Mouse (Mus musculus) kidney, postnatal 0 days (tissue): Measurements from ENCODE around the gene Maco1. TPM values are rescaled to one million over a fixed set of nuclear protein-coding genes. Genes with fewer than 3 reads are reported as not detected.
"Not testable (repeated sequence)": the region's sequence is repeated elsewhere in the genome, so short reads cannot be mapped to it uniquely, and the experiment has no call there.

Experiments
- ATAC-seq: fragments of 200-750 bp; cut with Nextera tagmentation; replicated peaks from 2 replicates; pipeline ENCODE4 v1.8.0; 2017; ENCODE audit warnings: low read depth, moderate number of reproducible peaks, moderate TSS enrichment, moderate library complexity; ENCODE audit not compliant: low FRiP score
- DNase-seq: peaks from one replicate; pipeline ENCODE4 v3.0.0-alpha.2; 2016; ENCODE audit warnings: low spot score
- H3K27ac ChIP-seq: fragments of 300-500 bp; sonication (generic); 2 replicates; pipeline ENCODE4 v1.5.1; 2014; ENCODE audit warnings: mild to moderate bottlenecking
- H3K27me3 ChIP-seq: fragments of 300-500 bp; sonication (generic); 2 replicates; pipeline ENCODE4 v1.6.1; 2014; ENCODE audit warnings: low read length, mixed read lengths; ENCODE audit not compliant: insufficient read depth
- H3K36me3 ChIP-seq: fragments of 300-500 bp; sonication (generic); 2 replicates; pipeline ENCODE4 v1.6.1; 2014; ENCODE audit warnings: low read length, mixed read lengths; ENCODE audit not compliant: insufficient read depth
- H3K4me1 ChIP-seq: fragments of 300-500 bp; sonication (generic); replicated peaks from 2 replicates; pipeline ENCODE4 v1.6.1; 2014; ENCODE audit warnings: antibody characterized with exemption, low read length, mixed read lengths; ENCODE audit not compliant: insufficient read depth
- H3K4me2 ChIP-seq: fragments of 300-500 bp; sonication (generic); 2 replicates; pipeline ENCODE4 v1.6.1; 2014; ENCODE audit warnings: mild to moderate bottlenecking, low read length, moderate library complexity, mixed read lengths
- H3K4me3 ChIP-seq: fragments of 300-500 bp; sonication (generic); replicated peaks from 2 replicates; pipeline ENCODE4 v1.5.1; 2014; ENCODE audit warnings: low read depth, low read length
- H3K9ac ChIP-seq: fragments of 300-500 bp; sonication (generic); 2 replicates; pipeline ENCODE4 v1.6.1; 2014; ENCODE audit warnings: low read depth, low read length
- H3K9me3 ChIP-seq: fragments of 300-500 bp; sonication (generic); replicated peaks from 2 replicates; pipeline ENCODE4 v1.6.1; 2016; ENCODE audit warnings: low read length, inconsistent platforms, mixed read lengths
- CTCF ChIP-seq: IDR thresholded peaks from 2 replicates; pipeline ENCODE4 v1.5.1; 2016; ENCODE audit warnings: antibody characterized with exemption, low read depth, mild to moderate bottlenecking, moderate library complexity
- WGBS: fragments of 180-500 bp; shearing (Covaris S2); extraction: QIAGEN DNeasy Blood & Tissue Kit; methylation state at CpG from one replicate; pipeline ENCODE4 v1.1.7; 2014; 5-methylcytosine and 5-hydroxymethylcytosine counted together
- polyA plus RNA-seq: library from polyadenylated mRNA; unstranded; fragments of >200 nt; fragmentation: Nextera tagmentation; extraction: Ambion mirVana; gene quantifications from 2 replicates; pipeline ENCODE4 v1.2.1, GENCODE M21; 2015

The Maco1 gene
- polyA plus RNA-seq, 1 experiment from 2014 or later, result 32.4 TPM

- no peak for DNase-seq
- Histone ChIP-seq H3K27me3 (no peaks in the 10 kb centered on the region), H3K36me3 (no peaks in the 10 kb centered on the region), H3K4me3 (no peak overlapping the region), H3K9me3 (no peaks in the 10 kb centered on the region), H3K4me2 (no peak overlapping the region), H3K27ac (no peak overlapping the region), H3K9ac (no peak overlapping the region), H3K4me1 (peaks cover 7% of the 10 kb centered on the region; the same call in 1 of the 2 replicates)
- ATAC-seq, result no peak
- 55% methylated on average over 4 of the region's 4 CpGs for WGBS
- no peak for TF ChIP-seq CTCF
These were observed 2.6 kb downstream of the Maco1 start for GRCm38 (mm10) chr4:134850551-134850950.

GRCm38 (mm10) chr4:134847587-134847986 is 5.6 kb downstream of the Maco1 start:
- no peak overlapping the region for H3K9ac ChIP-seq

GRCm38 (mm10) chr4:134843566-134843965 is 9.6 kb downstream of the Maco1 start:
- Histone ChIP-seq H3K4me1 (no peaks in the 10 kb centered on the region), H3K9ac (no peak overlapping the region), H3K4me2 (no peak overlapping the region), H3K27me3 (no peaks in the 10 kb centered on the region), H3K36me3 (no peaks in the 10 kb centered on the region), H3K9me3 (no peaks in the 10 kb centered on the region), H3K27ac (no peak overlapping the region), H3K4me3 (no peak overlapping the region)
- WGBS, result 88% methylated on average over 4 of the region's 4 CpGs
- DNase-seq (no peak), ATAC-seq (no peak)
- TF ChIP-seq CTCF, result no peak

More at GRCm38 (mm10) chr4:134847587-134847986, 5.6 kb downstream of the Maco1 start:
- Histone ChIP-seq H3K9me3 (no peaks in the 10 kb centered on the region), H3K36me3 (no peaks in the 10 kb centered on the region), H3K27ac (no peak overlapping the region), H3K4me2 (no peak overlapping the region), H3K4me1 (peaks cover 7% of the 10 kb centered on the region; the same call in 1 of the 2 replicates), H3K4me3 (no peak overlapping the region), H3K27me3 (no peaks in the 10 kb centered on the region)
- no peak for TF ChIP-seq CTCF
- ATAC-seq (no peak), DNase-seq (no peak)
- 67% methylated on average over 4 of the region's 4 CpGs for WGBS

- TF ChIP-seq CTCF, result no peak
- DNase-seq, result no peak
- no peak overlapping the region for H3K9ac ChIP-seq
- H3K4me2 ChIP-seq, result no peak overlapping the region
- WGBS, result 94% methylated on average over 1 of the region's 1 CpGs
- no peak overlapping the region for H3K4me3 ChIP-seq
- H3K9me3 ChIP-seq, result no peaks in the 10 kb centered on the region
- no peak for ATAC-seq
- no peaks in the 10 kb centered on the region for H3K4me1 ChIP-seq
- H3K27ac ChIP-seq, result no peak overlapping the region
- no peaks in the 10 kb centered on the region for H3K36me3 ChIP-seq
- no peaks in the 10 kb centered on the region for H3K27me3 ChIP-seq
These were observed 12.9 kb downstream of the Maco1 start for GRCm38 (mm10) chr4:134840231-134840630.

GRCm38 (mm10) chr4:134838706-134839105 is 14.4 kb downstream of the Maco1 start:
- ATAC-seq, result not testable (repeated sequence)
- WGBS, result 79% methylated on average over 3 of the region's 3 CpGs

GRCm38 (mm10) chr4:134838221-134838620 is 14.9 kb downstream of the Maco1 start:
- no peak overlapping the region for H3K4me2 ChIP-seq
- no peaks in the 10 kb centered on the region for H3K9me3 ChIP-seq
- H3K4me3 ChIP-seq, result no peak overlapping the region
- no peaks in the 10 kb centered on the region for H3K4me1 ChIP-seq
- 60% methylated on average over 1 of the region's 1 CpGs for WGBS
- no peak overlapping the region for H3K27ac ChIP-seq
- no peak for TF ChIP-seq CTCF
- no peak for ATAC-seq
- H3K9ac ChIP-seq, result no peak overlapping the region
- no peaks in the 10 kb centered on the region for H3K27me3 ChIP-seq
- DNase-seq, result no peak
- no peaks in the 10 kb centered on the region for H3K36me3 ChIP-seq

More at GRCm38 (mm10) chr4:134838706-134839105, 14.4 kb downstream of the Maco1 start:
- H3K4me3 ChIP-seq, H3K4me2 ChIP-seq, H3K4me1 ChIP-seq, DNase-seq, H3K27me3 ChIP-seq, H3K9ac ChIP-seq, H3K36me3 ChIP-seq, H3K27ac ChIP-seq, H3K9me3 ChIP-seq: not testable (repeated sequence)

- no peaks in the 10 kb centered on the region for H3K9me3 ChIP-seq
- TF ChIP-seq CTCF, result no peak
- H3K36me3 ChIP-seq, result peaks cover 13% of the 10 kb centered on the region; the same call in 1 of the 2 replicates
- WGBS, result 83% methylated on average over 4 of the region's 4 CpGs
- ATAC-seq (no peak), DNase-seq (no peak)
- no peaks in the 10 kb centered on the region for H3K4me1 ChIP-seq
- H3K27ac ChIP-seq, result no peak overlapping the region
- H3K9ac ChIP-seq, result no peak overlapping the region
- no peaks in the 10 kb centered on the region for H3K27me3 ChIP-seq
- no peak overlapping the region for H3K4me3 ChIP-seq
- no peak overlapping the region for H3K4me2 ChIP-seq
These were observed 17.7 kb downstream of the Maco1 start for GRCm38 (mm10) chr4:134835486-134835885.
